Mouse (Mus musculus) myocyte (in vitro differentiated cells): Measurements from ENCODE around the gene Ccdc137.

Experiments used
- E2F4 ChIP-seq: IDR thresholded peaks from one replicate; pipeline ENCODE4 v1.6.1; 2011; ENCODE audit warnings: mild to moderate bottlenecking, control low read depth, moderate library complexity; ENCODE audit not compliant: insufficient read depth
- MAX ChIP-seq: IDR thresholded peaks from one replicate; pipeline ENCODE4 v1.6.1; 2011; ENCODE audit warnings: low read depth, mild to moderate bottlenecking, control low read depth
- MYOD1 ChIP-seq, 3 experiments: IDR thresholded peaks; one replicate each; pipeline ENCODE4 v1.6.1; 2011; ENCODE audit warnings: control low read depth in 2 of 3, low read depth in 2 of 3, mild to moderate bottlenecking in 2 of 3, moderate library complexity in 1 of 3; ENCODE audit not compliant: insufficient read length in 2 of 3, control insufficient read depth in 1 of 3
- MYOG ChIP-seq, 3 experiments: IDR thresholded peaks; one replicate each; pipeline ENCODE4 v1.6.1; 2011; ENCODE audit warnings: control low read depth in 2 of 3, low read depth in 2 of 3, mild to moderate bottlenecking in 2 of 3; ENCODE audit not compliant: insufficient read length in 2 of 3, control insufficient read depth in 1 of 3, insufficient read depth in 1 of 3
- POLR2A ChIP-seq: IDR thresholded peaks from one replicate; pipeline ENCODE4 v1.6.1; 2011; ENCODE audit warnings: low read depth, mild to moderate bottlenecking, control low read depth, moderate library complexity; ENCODE audit not compliant: insufficient read length
- POLR2AphosphoS2 ChIP-seq: IDR thresholded peaks from one replicate; pipeline ENCODE4 v1.6.1; 2011; ENCODE audit warnings: low read depth, control low read depth; ENCODE audit not compliant: insufficient read length
- REST ChIP-seq: IDR thresholded peaks from one replicate; pipeline ENCODE4 v1.6.1; 2011; ENCODE audit warnings: mild to moderate bottlenecking, control low read depth, moderate library complexity; ENCODE audit not compliant: insufficient read depth, insufficient read length
- SRF ChIP-seq: IDR thresholded peaks from one replicate; pipeline ENCODE4 v1.6.1; 2011; ENCODE audit warnings: low read depth; ENCODE audit not compliant: control insufficient read depth, insufficient read length
- TCF12 ChIP-seq: IDR thresholded peaks from one replicate; pipeline ENCODE4 v1.6.1; 2011; ENCODE audit warnings: mild to moderate bottlenecking, control low read depth; ENCODE audit not compliant: poor library complexity, insufficient read depth, severe bottlenecking
- TCF3 ChIP-seq: IDR thresholded peaks from one replicate; pipeline ENCODE4 v1.6.1; 2011; ENCODE audit warnings: low read depth, control low read depth; ENCODE audit not compliant: insufficient read length
- USF1 ChIP-seq: IDR thresholded peaks from one replicate; pipeline ENCODE4 v1.6.1; 2011; ENCODE audit warnings: low read depth, mild to moderate bottlenecking, control low read depth, moderate library complexity

GRCm38 (mm10) chr11:120483448-120483934 lies 25.6 kb downstream of the Ccdc137 start:
- TF ChIP-seq POLR2A (no peak), TCF12 (no peak), E2F4 (no peak), MAX (no peak), REST (no peak), SRF (no peak), POLR2AphosphoS2 (no peak), USF1 (no peak), MYOD1 (IDR thresholded peaks at IDR 0.05; ENCODE audit: control insufficient read depth in 1 of 3, insufficient read length in 2 of 3, low read depth in 2 of 3) (no peak), TCF3 (no peak), MYOG (IDR thresholded peaks at IDR 0.05; ENCODE audit: control insufficient read depth in 1 of 3, insufficient read depth in 1 of 3, insufficient read length in 2 of 3, low read depth in 2 of 3) (no peak)
